Mouse (Mus musculus) telencephalon, adult 2 months (tissue): ENCODE measurements around the gene Gm20708.
"Not testable (repeated sequence)": the region's sequence is repeated elsewhere in the genome, so short reads cannot be mapped to it uniquely, and the experiment has no call there.

Experiments used
- DNase-seq: peaks from one replicate; pipeline ENCODE4 v3.0.0-alpha.2; 2011; ENCODE audit warnings: low read depth, low spot score

Gene Gm20708

GRCm38 (mm10) chr11:117810401-117811046 is 1.1 kb downstream of the Gm20708 start:
- no peak for DNase-seq

DNA sequence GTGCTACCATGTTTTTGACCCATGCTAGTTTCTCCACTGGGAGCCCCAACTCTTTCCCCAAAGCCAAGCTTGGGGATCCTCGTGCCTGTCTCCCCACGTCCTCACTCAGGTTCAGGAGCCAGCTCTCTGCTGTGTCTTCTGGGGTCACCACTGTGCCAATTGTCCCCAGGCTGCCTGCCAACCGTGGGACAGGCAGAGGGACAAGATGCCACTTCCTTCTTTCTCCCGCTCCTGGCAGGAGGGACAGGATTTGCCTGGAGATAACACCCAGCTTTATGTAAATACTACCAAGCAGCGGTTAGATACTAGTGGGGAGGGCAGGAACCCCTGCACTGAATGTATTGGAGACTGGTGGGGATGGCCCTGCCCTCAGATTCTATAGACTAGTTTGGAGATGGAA is 4.4 kb downstream of the Gm20708 start:
- no peak for DNase-seq

DNA sequence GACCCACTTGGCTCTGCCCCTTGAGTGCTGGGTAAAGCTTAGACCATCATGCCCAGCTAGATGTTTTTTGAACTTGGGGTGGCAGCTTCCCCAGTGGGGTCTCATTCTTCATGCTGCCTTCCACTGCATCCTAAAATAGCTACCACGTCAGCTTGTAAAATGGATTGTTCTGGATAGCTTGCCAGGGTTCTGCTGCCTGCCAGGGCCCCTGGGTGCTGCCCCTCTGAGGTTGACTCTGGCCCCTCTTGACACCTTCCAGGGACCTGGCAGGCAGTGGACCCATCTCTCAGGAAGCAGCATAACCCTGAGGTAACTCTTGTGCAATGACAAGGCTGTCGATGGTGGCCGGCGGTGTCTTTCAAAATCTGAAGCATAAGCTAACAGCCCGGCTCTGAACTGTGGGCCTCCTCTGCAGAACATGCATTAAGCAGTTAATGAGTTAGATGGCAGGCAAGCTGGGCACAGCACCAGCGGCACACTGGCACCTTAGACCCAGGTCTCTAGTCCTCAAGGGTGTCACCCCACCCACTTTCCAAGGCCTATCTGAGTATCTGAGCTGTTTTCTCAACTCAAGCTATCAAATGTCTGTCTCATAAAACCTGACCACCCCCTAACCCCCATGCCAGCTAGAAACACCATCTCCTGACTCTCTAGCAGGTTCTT is 5.4 kb downstream of the Gm20708 start:
- DNase-seq, result no peak

GRCm38 (mm10) chr11:117815850-117816249 is 6.4 kb downstream of the Gm20708 start:
- not testable (repeated sequence) for DNase-seq

- no peak for DNase-seq
Observed at GRCm38 (mm10) chr11:117816389-117816996, 7.0 kb downstream of the Gm20708 start.

DNA sequence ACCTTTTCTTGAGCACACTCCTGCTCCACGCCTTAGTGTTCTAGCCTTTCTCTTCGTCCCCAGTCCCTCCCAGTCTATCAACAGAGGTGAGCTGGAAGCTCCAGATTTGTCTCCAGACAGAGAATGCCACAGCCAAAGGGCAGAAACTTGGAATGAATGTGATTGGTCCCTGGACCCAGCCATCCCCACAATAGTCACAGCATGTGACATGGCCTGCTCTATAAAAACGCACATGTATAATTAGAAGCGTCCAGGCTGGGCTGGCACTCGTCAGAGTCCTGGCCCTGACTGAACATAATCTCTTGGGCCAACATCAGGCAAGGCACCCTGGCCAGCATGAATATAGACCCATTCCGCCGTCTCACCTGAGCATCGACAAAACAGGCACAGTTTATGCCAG is 9.6 kb downstream of the Gm20708 start:
- no peak for DNase-seq

DNA sequence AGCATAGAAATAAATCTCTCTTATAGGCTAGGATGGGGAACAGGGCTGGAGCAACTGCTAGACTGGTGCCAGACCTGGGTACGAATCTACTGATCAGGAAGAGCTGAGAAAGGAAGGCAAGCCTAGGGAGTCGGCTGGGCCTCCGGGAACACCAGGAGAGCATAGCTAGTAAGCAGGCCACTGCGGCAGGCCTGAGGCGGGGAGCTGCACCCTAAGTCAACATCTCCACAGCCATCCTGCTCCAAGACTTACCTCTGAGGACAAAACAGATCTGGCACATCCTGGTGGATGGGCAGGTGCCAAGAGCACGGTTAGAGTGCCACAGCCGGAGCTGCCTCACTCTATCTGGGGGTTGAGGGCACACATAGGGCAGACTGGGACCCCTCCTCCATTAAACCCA is 10.7 kb downstream of the Gm20708 start:
- no peak for DNase-seq

GRCm38 (mm10) chr11:117821868-117822267 is 12.4 kb downstream of the Gm20708 start:
- no peak for DNase-seq

DNA sequence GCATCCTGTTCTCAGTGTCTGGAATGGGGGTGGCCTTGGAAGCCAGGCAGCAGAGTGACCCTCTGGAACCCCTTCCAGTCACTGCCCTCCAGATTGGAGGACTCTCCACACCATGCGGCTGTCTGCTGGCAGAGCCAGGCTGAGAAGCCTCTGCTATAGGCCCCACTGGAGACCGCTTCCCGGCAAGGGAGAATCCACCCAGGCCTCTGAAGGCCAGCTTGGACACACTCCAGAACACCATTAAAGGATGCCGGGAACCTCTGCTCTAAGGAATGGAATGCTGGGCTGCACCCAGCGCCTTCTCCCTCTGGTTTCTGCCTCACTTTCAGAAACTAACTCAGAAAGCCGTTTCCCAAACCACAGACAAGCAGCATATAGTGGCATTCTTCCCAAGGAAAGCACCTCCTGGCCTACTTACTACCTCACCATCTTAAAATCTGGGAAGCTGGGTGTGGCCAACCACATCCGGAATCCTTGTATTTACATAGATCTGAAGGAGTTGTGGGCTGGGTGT is 13.3 kb downstream of the Gm20708 start:
- DNase-seq, result no peak

- DNase-seq, result no peak
Observed at GRCm38 (mm10) chr11:117823411-117823810, 13.9 kb downstream of the Gm20708 start.

GRCm38 (mm10) chr11:117824060-117824969 is 14.8 kb downstream of the Gm20708 start:
- no peak for DNase-seq

DNA sequence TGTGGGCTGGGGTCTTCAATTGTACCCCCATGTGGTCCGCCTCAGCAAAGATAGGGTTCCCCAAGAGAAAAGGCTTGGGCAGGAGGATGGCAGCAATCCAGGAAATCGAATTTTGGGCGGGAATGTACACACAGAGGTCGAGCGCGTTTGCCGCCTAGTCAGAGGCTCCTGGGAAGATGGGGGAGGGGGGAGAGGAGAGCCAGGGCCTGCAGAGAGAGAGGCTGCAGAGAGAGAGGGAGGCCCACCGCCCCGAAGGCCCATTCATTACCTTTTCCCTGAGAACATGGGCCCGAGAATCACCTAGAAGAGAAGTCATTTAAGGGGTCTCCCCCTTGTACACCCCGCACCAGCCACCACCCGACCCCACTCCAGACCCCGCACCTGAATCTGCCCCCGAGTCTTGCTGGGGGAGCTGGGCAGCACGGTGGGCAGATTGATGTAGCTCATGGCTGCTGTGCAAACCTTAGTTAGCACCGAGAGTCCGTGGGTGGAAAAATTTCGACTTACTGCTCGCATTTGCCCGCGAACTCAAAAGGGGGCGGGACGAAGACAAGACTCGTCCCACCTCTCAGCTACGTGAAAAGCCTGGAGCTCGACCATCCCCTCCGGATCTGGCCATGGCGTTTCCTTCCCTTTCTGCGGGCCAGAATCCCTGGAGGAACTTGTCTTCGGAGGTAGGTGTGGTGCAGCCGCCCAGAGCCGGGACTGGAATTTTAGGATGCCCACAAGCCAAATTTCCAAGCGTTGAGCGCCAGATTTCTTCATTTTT is 16.0 kb downstream of the Gm20708 start, which contains the start of the genes Afmid and Tk1:
Gene Afmid, plus strand, starts transcription at position 592 of the 769 bp plus-strand sequence.
Gene Tk1, minus strand, starts transcription at position 760 of the 769 bp plus-strand sequence.
- DNase-seq, result no peak

DNA sequence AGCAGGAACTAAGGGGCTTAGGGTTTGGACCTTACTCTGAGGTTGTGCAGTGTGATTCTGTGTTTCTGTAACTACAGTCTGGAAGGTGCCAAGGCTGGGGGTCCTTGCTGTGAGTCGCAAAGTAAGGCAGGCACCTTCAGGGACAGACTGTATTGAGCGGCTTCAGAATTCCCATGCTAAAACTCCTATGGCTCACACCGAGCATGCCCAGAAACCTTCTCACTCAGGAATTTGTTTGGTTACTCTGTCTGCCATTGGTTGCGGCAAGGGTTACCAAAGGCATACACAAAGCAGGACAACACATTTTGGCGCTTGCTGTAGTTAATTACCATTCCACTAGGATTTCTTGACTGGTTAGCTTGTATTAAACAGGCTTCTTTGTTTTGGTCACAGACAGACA is 16.7 kb downstream of the Gm20708 start:
- no peak for DNase-seq

DNA sequence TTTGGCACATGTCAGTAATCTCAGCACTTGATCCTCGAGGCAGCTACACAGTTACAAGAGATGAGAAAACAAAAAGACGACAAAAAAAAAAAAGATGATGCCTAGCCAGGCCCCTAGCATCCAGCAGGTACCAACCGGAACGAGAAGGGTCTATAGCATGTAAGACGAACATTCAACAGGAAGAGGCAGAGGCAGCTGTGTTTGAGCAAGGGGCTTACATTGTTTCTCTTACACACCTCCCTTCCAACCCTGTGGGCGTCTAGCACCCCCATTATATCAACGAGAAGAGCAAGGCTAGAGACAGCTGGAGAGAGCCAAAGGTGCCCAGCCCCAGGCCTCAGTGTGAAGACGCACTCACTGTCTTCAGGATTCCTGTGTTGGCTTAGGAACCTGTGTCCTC is 17.4 kb downstream of the Gm20708 start:
- no peak for DNase-seq

DNA sequence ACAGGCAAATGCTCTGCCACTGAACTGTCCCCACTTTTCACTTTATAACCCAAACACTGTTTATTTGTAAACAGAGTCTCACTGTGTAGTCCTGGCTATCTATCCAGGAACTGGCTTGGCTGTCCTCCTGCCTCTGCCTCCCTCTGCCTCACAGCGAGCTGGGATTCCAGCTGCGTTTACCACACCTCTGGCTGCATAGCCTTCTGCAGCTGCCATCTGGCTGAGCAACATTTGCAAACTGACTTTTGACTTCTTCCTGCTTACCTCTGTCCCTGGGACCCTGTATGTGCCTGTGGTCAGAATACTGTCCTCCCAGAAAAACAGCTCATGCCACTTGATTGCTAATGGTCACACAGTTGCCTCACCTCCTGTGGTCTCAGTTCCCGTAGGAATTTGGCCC is 17.9 kb downstream of the Gm20708 start:
- no peak for DNase-seq

- no peak for DNase-seq
Observed at GRCm38 (mm10) chr11:117828149-117828887, 18.9 kb downstream of the Gm20708 start.

- no peak for DNase-seq
Observed at GRCm38 (mm10) chr11:117828888-117829604, 19.6 kb downstream of the Gm20708 start.

GRCm38 (mm10) chr11:117829671-117830215 is 20.3 kb downstream of the Gm20708 start:
- no peak for DNase-seq

- DNase-seq, result no peak
Observed at GRCm38 (mm10) chr11:117830401-117830800, 20.9 kb downstream of the Gm20708 start.
